Mouse (Mus musculus) liver, postnatal 0 days (tissue): ENCODE measurements at regions not wholly inside any gene's neighbourhood (a gene's known extent, or its start where the extent isn't known, plus 50 kb on each side); places are given as distances from the start of the nearest gene placed in this dataset.

Experiments
- CTCF ChIP-seq: sonication (generic); IDR thresholded peaks from 2 replicates; pipeline ENCODE4 v1.5.1; 2016; ENCODE audit warnings: antibody characterized with exemption, low read depth
- EP300 ChIP-seq: IDR thresholded peaks from 2 replicates; pipeline ENCODE4 v1.6.1; 2016; ENCODE audit warnings: antibody characterized with exemption, low read depth, mild to moderate bottlenecking

DNA sequence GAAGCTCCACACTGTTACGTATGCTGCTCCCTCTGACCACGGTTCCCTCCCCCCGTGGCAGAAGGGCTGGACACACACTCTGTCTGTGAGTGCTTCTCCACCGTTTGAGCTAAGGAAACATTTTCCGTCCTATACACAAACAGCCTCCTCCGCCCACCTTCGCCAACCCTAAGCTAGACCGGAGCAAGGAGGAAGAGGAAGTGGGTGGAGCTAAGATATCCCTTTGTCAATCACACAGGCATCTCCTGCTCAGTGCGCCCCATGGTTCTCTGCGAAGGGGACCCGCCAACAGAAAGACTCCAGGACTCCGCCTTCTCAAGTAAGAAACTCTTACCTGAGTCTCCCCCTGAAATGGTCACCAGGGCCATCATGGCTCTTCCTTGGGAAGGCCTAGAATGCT is 61.9 kb upstream of the Cdh5 start:
- TF ChIP-seq CTCF = no peak
- TF ChIP-seq EP300 = no peak
